Mouse (Mus musculus) ES-E14 (cell line): ENCODE measurements at regions not wholly inside any gene's neighbourhood (a gene's known extent, or its start where the extent isn't known, plus 50 kb on each side); places are given as distances from the start of the nearest gene placed in this dataset.

ENCODE experiments used
- DNase-seq: peaks from one replicate; pipeline ENCODE4 v3.0.0-alpha.2; 2013; ENCODE audit warnings: low read depth, low spot score
- H3K27ac ChIP-seq: 2 replicates; pipeline ENCODE4 v1.5.1; 2012; ENCODE audit warnings: low read depth, mild to moderate bottlenecking, low read length, moderate library complexity, mixed read lengths; ENCODE audit not compliant: poor library complexity, insufficient read depth, severe bottlenecking
- H3K36me3 ChIP-seq: 2 replicates; pipeline ENCODE4 v1.6.1; 2012; ENCODE audit warnings: mild to moderate bottlenecking, low read length, moderate library complexity, mixed read lengths; ENCODE audit not compliant: control insufficient read depth, poor library complexity, insufficient read depth, severe bottlenecking
- H3K4me1 ChIP-seq, 2 experiments: fragments of 150-350 bp in 1 of 2; sonication (generic) in 1 of 2; 2 replicates each; pipeline ENCODE4 v1.6.1; 2012; ENCODE audit warnings: low read length in 2 of 2, mild to moderate bottlenecking in 1 of 2, mixed read lengths in 1 of 2; ENCODE audit not compliant: control insufficient read depth in 2 of 2, insufficient read depth in 2 of 2, poor library complexity in 1 of 2
- H3K4me3 ChIP-seq, 2 experiments: fragments of 150-350 bp in 1 of 2; sonication (generic) in 1 of 2; 2 replicates each; pipeline ENCODE4 v1.5.1; 2012; ENCODE audit warnings: low read length in 2 of 2, low read depth in 1 of 2, mild to moderate bottlenecking in 1 of 2, mixed read lengths in 1 of 2; ENCODE audit not compliant: insufficient read depth in 1 of 2, poor library complexity in 1 of 2, severe bottlenecking in 1 of 2
- H3K9ac ChIP-seq: 2 replicates; pipeline ENCODE4 v1.6.1; 2012; ENCODE audit warnings: low read depth, mild to moderate bottlenecking, low read length, mixed read lengths; ENCODE audit not compliant: poor library complexity, insufficient read depth, severe bottlenecking
- H3K9me3 ChIP-seq: fragments of 150-350 bp; sonication (generic); 2 replicates; pipeline ENCODE4 v1.6.1; 2012; ENCODE audit warnings: low read depth, mild to moderate bottlenecking, low read length; ENCODE audit not compliant: control insufficient read depth, insufficient read depth
- CHD2 ChIP-seq: IDR thresholded peaks from 2 replicates; pipeline ENCODE4 v1.6.1; 2014; ENCODE audit warnings: mild to moderate bottlenecking, low read depth, low read length, inconsistent platforms
- HCFC1 ChIP-seq: IDR thresholded peaks from 2 replicates; pipeline ENCODE4 v1.6.1; 2012; ENCODE audit warnings: low read length, inconsistent platforms, borderline replicate concordance; ENCODE audit not compliant: insufficient read depth
- MAFK ChIP-seq: IDR thresholded peaks from 2 replicates; pipeline ENCODE4 v1.6.1; 2014; ENCODE audit warnings: mild to moderate bottlenecking, low read depth, low read length, inconsistent platforms; ENCODE audit not compliant: insufficient read depth
- ZC3H11A ChIP-seq: IDR thresholded peaks from 2 replicates; pipeline ENCODE4 v1.6.1; 2012; ENCODE audit warnings: low read depth, mild to moderate bottlenecking, inconsistent platforms, low read length, borderline replicate concordance
- ZNF384 ChIP-seq: IDR thresholded peaks from 2 replicates; pipeline ENCODE4 v1.6.1; 2012; ENCODE audit warnings: low read depth, low read length, inconsistent platforms
- in situ Hi-C, 2 experiments: fragments of 600-800 bp; cut with MboI; formaldehyde crosslinking; loops; one replicate each; pipeline ENCODE4 v1.15.1; 2025; ENCODE audit warnings: low sequenced_read_pairs in 2 of 2, inconsistent platforms in 1 of 2; ENCODE audit not compliant: unreplicated experiment in 2 of 2

- TF ChIP-seq HCFC1, result no peak
- TF ChIP-seq ZNF384, result no peak
- no peak for TF ChIP-seq ZC3H11A
- no peak for TF ChIP-seq MAFK
- no peak for TF ChIP-seq CHD2
- in situ Hi-C loops, result no loop called here
- H3K27ac ChIP-seq, result no peak overlapping the region
- no peak for DNase-seq
- H3K9me3 ChIP-seq, result no peaks in the 10 kb centered on the region
- H3K36me3 ChIP-seq, result no peaks in the 10 kb centered on the region
- no peak overlapping the region for H3K4me3 ChIP-seq
- peaks cover 0 to 13% of the 10 kb centered on the region in 2 experiments; a peak in 2 of 4 replicates for H3K4me1 ChIP-seq
- H3K9ac ChIP-seq, result no peak overlapping the region
These were observed 186.5 kb downstream of the Snx10 start for GRCm38 (mm10) chr6:51710153-51710552.

- H3K9ac ChIP-seq, result no peak overlapping the region
- no peaks in the 10 kb centered on the region for H3K9me3 ChIP-seq
- H3K4me1 ChIP-seq, result peaks cover 0 to 13% of the 10 kb centered on the region in 2 experiments; a peak in 2 of 4 replicates
- H3K4me3 ChIP-seq, result no peak overlapping the region
- DNase-seq, result no peak
- no peaks in the 10 kb centered on the region for H3K36me3 ChIP-seq
- no peak overlapping the region for H3K27ac ChIP-seq
- TF ChIP-seq HCFC1 (no peak), ZC3H11A (no peak), MAFK (no peak), CHD2 (no peak), ZNF384 (no peak)
- in situ Hi-C loops, result no loop called here
These were observed 187.4 kb downstream of the Snx10 start for GRCm38 (mm10) chr6:51710926-51711615.

- Histone ChIP-seq H3K9ac (no peak overlapping the region), H3K4me3 (no peak overlapping the region), H3K36me3 (no peaks in the 10 kb centered on the region), H3K4me1 (peaks cover 0 to 13% of the 10 kb centered on the region in 2 experiments; a peak in 2 of 4 replicates), H3K27ac (no peak overlapping the region), H3K9me3 (no peaks in the 10 kb centered on the region)
- TF ChIP-seq HCFC1 (no peak), CHD2 (no peak), ZC3H11A (no peak), MAFK (no peak), ZNF384 (no peak)
- in situ Hi-C loops, result no loop called here
- DNase-seq, result no peak
These were observed 187.9 kb downstream of the Snx10 start for GRCm38 (mm10) chr6:51711616-51711970.

GRCm38 (mm10) chr6:51715158-51715840 is 191.6 kb downstream of the Snx10 start:
- no peak overlapping the region for H3K27ac ChIP-seq
- no peak overlapping the region for H3K9ac ChIP-seq
- no peak overlapping the region for H3K4me3 ChIP-seq
- TF ChIP-seq ZC3H11A, result no peak
- no peak for TF ChIP-seq ZNF384
- no peak for TF ChIP-seq HCFC1
- TF ChIP-seq CHD2, result no peak
- no peak for TF ChIP-seq MAFK
- H3K36me3 ChIP-seq, result no peaks in the 10 kb centered on the region
- in situ Hi-C loops, result no loop called here
- no peaks in the 10 kb centered on the region for H3K9me3 ChIP-seq
- peaks cover 0 to 3% of the 10 kb centered on the region in 2 experiments; a peak in 2 of 4 replicates for H3K4me1 ChIP-seq
- DNase-seq, result no peak
